Mouse (Mus musculus): ENCODE results near the gene Pde4c.

Gene Pde4c

GRCm38 (mm10) chr8:70752000-70752764 is 28.7 kb downstream of the Pde4c start:
- DNase-seq (ENCODE audit: low read depth, low spot score): peak; percentile 84

- no peak for DNase-seq (ENCODE audit: low read depth, low spot score)
Observed at GRCm38 (mm10) chr8:70753151-70753550, 29.6 kb downstream of the Pde4c start.

GRCm38 (mm10) chr8:70754043-70754870 is 30.7 kb downstream of the Pde4c start, which contains the start of gene Rab3a:
Gene Rab3a, plus strand, starts transcription at chr8:70754679.
- DNase-seq (ENCODE audit: low read depth, low spot score): peak; percentile 99

- no peak for DNase-seq (ENCODE audit: low read depth, low spot score)
Observed at GRCm38 (mm10) chr8:70754871-70755660, 31.5 kb downstream of the Pde4c start.

GRCm38 (mm10) chr8:70755661-70756475 is 32.3 kb downstream of the Pde4c start:
- DNase-seq (ENCODE audit: low read depth, low spot score): no peak

GRCm38 (mm10) chr8:70756476-70757040 is 33.0 kb downstream of the Pde4c start:
- DNase-seq (ENCODE audit: low read depth, low spot score): no peak

GRCm38 (mm10) chr8:70757523-70758307 is 34.2 kb downstream of the Pde4c start:
- peak; percentile 81 for DNase-seq (ENCODE audit: low read depth, low spot score)

- DNase-seq (ENCODE audit: low read depth, low spot score): no peak
Observed at GRCm38 (mm10) chr8:70758308-70758615, 34.7 kb downstream of the Pde4c start.

GRCm38 (mm10) chr8:70758616-70759561 is 35.4 kb downstream of the Pde4c start:
- DNase-seq (ENCODE audit: low read depth, low spot score): peak; percentile 78

GRCm38 (mm10) chr8:70760350-70760749 is 36.8 kb downstream of the Pde4c start:
- DNase-seq (ENCODE audit: low read depth, low spot score): no peak

GRCm38 (mm10) chr8:70760775-70761406 is 37.4 kb downstream of the Pde4c start, which contains the start of gene Mpv17l2:
Gene Mpv17l2, minus strand, starts transcription at chr8:70760946.
- DNase-seq (ENCODE audit: low read depth, low spot score): peak; percentile 100

GRCm38 (mm10) chr8:70762118-70762517 is 38.6 kb downstream of the Pde4c start:
- peak; percentile 61 for DNase-seq (ENCODE audit: low read depth, low spot score)

- DNase-seq (ENCODE audit: low read depth, low spot score): peak; percentile 81
Observed at GRCm38 (mm10) chr8:70763354-70763753, 39.8 kb downstream of the Pde4c start.

GRCm38 (mm10) chr8:70764026-70764425 is 40.5 kb downstream of the Pde4c start:
- DNase-seq (ENCODE audit: low read depth, low spot score): no peak

- no peak for DNase-seq (ENCODE audit: low read depth, low spot score)
Observed at GRCm38 (mm10) chr8:70764676-70765075, 41.2 kb downstream of the Pde4c start.

- DNase-seq (ENCODE audit: low read depth, low spot score): no peak
Observed at GRCm38 (mm10) chr8:70765329-70765728, 41.8 kb downstream of the Pde4c start.

- no peak for DNase-seq (ENCODE audit: low read depth, low spot score)
Observed at GRCm38 (mm10) chr8:70765838-70766570, 42.5 kb downstream of the Pde4c start.

Measured in ES-CJ7 (cell line).